Mouse (Mus musculus) adrenal gland (tissue): ENCODE data around the gene Myrf.

ENCODE experiments used
- intact Hi-C: fragments of 180-260 bp; cut with DNase I; formaldehyde crosslinking; loops from one replicate; pipeline ENCODE4 v1.15.1; 2025

The Myrf gene

DNA sequence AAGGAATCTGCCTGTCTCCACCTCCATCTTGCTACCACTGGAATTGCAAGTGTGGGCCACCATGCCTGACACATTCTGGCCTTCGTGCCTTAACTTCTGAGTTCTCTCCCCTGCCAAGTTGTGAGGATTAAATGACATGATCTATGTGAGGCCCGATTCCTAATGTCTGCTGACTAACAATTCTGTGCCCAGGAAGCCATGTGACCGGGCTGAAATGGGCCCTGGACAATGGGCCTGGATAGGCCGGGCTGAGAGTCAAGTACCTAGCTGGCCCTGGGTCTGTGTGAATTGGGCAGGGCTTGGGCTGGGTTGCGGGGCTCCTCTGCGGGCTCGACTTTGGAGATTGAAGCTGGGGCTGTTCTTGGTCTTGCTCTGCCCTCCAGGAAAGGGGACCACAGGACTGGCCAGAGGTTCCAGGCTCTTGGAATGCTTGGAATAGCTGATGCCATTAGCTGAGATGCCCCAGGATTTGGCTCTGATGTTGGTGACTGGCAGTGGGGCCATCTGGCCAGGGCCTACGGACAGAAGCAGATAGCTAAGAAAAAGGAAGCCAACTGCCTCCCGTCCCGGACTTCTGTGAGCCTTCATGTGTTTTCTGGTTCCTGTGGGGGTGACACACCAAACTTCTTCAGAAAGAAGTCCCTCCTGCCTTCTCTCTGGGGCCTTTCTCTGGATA is 26.6 kb downstream of the Myrf start:
- intact Hi-C loops, result no loop called here

DNA sequence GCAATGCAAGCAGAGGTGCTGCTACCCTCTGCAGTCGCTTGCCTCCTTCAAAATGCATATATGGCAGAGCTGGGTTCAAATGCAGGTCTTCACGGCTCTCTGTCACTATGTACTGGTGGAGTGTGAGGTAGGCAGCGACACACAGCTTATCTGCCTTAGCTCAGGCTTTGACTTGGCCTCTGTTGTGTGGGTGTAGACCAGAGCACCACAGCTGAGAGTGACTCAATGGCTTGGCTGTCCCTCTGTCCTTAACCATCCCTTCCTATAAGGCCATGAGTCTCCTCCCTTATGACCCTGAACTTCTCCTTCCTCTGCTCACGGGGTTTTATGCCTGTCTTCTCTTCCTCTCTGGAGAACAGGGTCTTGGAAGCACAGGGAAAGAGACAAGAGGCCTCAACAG is 29.7 kb downstream of the Myrf start:
- intact Hi-C loops, result no loop called here

DNA sequence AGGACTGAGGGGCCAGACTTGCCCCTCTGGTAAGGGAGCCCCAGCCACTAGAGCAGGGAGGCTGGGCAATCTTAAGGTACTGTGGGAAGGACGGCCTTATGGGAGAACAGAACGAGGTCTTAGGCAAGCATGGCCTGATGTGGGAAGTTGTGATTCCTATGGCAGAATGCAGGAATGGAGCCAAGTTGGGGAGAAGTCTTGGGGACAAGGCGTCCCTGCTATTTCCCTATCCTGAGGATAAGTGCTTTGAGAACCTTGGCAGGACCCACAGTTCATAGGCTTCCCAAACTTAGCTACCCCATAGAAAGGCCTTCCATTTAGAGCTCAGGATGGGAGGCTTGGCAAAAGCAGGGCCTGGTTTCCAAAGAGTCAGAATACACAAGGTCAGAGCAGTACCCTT is 31.7 kb downstream of the Myrf start:
- intact Hi-C loops, result loop anchor here (10.0 kb wide), 1 partner anchor 294 kb away; no protein-coding TSS in a partner anchor

DNA sequence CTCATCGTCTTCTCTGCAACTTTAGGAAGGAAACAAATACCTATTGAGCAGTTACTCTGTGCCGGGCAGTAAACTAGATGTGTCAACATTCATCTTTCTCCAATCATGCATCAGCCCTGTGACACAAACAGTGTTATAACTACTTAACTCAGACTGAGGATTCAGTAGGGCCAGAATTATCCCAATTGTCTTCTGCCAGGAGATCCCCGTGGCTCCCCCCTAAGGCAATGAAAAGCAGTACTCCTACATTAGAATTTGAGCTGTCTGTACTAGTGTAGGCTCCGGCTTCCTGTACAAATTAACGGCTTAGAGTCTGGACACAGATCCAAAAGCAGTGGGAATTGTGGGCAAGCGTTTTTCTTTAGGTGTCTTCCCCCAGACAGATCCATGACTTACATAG is 35.5 kb downstream of the Myrf start:
- intact Hi-C loops, result loop anchor here (10.0 kb wide), 1 partner anchor 290 kb away; no protein-coding TSS in a partner anchor

DNA sequence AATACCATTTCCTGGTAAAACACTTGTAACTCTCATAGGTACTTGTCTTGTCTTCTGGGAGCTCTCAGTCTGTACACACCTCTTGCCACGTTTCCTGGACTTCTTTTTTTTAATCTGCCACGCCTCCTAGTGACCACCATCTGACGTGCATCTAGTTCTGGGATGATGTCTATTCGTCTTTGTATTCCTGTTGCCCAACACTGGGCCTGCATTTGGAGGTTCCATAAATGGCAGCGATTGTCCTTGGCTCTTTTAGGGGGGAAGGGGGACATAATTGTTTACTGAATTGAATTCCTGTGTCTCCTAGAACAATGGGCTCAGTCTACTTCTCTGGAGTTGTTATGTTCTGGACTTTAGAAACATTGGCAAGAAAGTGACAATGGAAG is 35.9 kb downstream of the Myrf start:
- intact Hi-C loops, result loop anchor here (5.0 to 10.0 kb wide), 2 partner anchors 202 to 290 kb away; partner anchors contain the start of genes Best1 and Rab3il1

DNA sequence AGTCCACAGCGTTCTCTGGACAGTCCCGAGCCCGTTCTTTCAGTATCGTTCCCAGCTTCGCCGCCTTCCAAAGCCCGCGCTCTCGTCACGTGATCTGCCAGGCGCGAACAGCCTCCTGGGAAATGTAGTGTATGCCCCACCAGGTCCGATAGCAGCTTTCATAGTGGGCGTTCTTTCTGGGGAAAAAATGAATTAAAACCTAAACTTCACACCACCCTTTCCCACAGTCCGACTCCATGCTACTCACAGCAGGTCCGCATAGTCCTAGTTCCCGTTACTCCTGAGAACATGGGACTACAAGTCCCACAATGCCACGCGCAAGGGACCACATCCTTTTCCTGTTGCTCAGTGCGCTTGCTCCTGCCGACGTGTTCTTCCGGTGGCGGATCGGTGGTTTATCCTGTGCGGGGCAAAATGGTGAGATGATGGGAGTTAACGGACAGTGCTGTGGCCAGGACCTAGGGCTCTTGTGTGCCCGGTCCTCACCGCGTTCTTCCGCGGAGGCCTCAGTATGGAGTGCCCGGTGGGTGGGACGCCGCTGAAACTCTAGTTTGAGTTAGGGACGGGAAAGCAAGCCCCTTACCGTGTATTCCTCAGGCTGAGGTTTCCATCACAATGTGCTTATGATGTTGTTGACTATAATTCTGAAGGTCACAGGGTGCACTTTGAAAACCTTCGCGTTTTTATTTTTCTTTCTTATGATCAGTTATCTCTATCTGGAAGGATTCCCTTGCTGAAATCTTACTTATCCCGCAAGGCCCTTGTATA is 36.5 kb downstream of the Myrf start, which contains the start of the genes Tmem258 and Fen1:
Gene Tmem258 (plus strand): TSS at position 167 of the 768 bp plus-strand sequence.
Gene Fen1 (minus strand): TSS at position 322 of the 768 bp plus-strand sequence.
- intact Hi-C loops, result loop anchor here (5.0 to 10.0 kb wide), 2 partner anchors 202 to 289 kb away; partner anchors contain the start of genes Best1 and Rab3il1

DNA sequence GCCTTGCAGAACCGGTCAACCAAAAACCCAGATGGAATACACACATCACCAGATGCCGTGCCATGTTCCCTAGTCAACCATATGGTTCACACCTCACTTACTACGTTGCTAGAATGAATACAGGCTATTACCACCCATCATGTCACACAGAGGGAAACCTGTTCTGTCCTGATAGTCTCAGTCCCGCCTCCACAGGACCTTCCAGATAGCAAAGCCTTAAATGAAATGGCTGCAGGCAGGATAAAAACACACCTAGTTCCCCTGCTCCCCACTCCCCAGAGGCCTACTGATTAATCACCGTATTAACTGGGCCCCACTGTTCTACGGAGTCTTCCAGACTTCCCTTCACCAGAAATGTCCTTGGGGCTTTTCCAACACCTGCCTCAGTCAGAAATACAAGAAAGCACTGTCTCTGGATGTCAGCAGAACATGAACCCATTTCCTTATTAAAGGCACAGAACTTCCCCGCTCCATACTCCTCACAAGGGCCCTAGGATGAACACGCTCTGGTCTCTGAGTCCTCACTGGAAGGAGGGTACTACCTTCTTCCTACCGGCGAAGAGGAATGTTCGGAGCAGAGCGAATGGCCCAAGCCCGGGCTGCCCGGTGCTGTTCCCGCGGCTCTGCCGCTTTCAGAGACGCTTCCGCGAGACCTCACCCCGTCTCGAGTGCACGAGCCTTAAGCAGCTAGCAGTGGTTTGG is 37.3 kb downstream of the Myrf start:
- intact Hi-C loops, result loop anchor here (5.0 to 10.0 kb wide), 2 partner anchors 201 to 288 kb away; partner anchors contain the start of genes Best1 and Rab3il1

DNA sequence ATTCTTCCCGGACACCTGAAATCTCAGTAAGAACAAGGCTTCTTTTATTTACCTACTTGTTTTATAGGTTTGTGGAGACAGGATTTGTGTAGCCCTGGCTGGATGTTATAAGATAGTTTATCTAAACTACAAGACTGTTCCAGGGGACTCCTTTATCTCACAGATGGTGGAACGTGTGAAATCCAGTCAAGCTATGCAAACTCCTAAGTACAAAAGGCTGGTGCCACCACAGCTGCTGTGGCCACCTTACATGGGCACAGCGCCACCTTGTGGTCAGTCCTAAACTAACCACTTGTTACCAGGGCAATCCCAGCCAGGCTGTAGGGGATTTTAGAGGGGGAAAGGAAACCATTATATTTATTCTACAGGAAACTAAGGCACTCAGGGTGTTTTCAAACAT is 41.8 kb downstream of the Myrf start:
- intact Hi-C loops, result loop anchor here (5.0 kb wide), 1 partner anchor 151 kb away; no protein-coding TSS in a partner anchor

DNA sequence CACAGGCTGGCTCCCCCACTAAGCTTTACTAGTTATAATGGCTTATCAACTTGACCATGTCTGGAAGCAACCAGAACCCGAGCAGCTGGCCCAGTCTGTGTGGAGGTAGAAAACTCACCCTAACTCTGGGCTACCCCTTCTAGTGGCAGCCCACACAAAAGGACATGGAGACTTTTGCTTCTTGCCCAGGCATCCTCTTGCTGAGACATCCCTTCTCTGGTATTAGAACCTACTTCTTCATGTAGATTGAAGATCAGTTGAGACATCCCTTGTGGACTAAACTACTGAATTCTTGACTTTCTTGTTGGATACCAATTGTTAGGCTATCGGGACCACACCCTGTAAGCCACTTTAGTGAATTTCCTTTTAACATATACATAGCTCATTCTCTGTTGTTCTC is 42.3 kb downstream of the Myrf start:
- intact Hi-C loops, result loop anchor here (5.0 kb wide), 1 partner anchor 151 kb away; no protein-coding TSS in a partner anchor

DNA sequence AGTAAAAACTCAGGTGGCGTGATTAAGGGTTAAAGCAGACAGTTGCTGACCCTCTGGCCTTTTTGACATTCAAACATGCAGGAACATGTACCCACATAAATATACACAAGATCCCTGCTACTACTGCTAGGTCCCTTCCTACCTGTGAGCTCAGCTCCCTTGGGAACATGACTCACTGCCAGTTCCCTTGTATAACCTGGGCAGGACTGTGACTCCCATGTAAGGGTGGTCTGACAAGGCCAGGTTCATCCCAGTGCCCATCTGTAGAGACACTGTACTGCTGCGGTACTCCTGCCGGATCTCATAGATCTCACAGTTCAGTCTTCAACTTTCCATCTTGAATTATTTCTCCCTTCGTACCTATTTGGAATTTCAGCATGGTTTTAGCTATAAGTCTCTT is 43.4 kb downstream of the Myrf start:
- intact Hi-C loops, result loop anchor here (5.0 kb wide), 1 partner anchor 150 kb away; no protein-coding TSS in a partner anchor

DNA sequence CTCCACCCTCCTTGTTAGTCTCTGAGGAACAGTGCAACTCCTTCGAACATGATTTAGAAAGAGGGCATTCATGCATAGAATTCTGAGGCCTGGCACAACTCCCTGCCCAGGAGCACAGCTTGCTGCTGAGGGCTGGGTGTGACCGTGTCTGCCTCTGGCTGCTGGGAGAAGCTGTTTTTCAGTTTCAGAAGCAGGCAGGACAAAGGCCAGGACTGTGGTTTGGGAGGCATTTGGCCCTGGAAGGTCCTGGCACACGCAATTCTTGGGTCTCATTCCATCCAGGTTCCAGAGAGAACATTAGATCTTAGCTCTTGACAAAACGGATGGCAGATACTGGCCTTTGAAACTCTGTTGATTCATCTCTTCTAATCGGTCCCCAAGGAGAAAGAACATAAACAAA is 45.3 kb downstream of the Myrf start:
- intact Hi-C loops, result loop anchor here (5.0 kb wide), 1 partner anchor 148 kb away; no protein-coding TSS in a partner anchor

DNA sequence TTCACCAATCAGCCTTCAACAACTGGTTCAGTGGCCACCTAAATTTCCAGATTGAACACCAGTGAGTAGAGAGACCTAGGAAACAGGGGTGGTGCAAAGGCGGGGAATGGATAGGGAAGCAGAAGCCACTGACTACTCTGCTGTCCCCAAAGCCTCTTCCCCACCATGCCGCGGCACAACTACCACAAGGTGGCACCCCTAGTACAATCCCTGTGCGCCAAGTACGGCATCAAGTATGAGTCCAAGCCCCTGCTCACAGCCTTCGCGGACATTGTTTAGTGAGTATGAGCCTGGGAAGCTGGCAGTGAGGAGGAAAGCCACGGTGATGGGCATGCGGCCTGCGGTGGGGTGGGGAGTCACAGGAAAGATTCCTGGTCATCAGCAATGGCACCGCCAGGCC is 46.2 kb downstream of the Myrf start:
- intact Hi-C loops, result no loop called here

DNA sequence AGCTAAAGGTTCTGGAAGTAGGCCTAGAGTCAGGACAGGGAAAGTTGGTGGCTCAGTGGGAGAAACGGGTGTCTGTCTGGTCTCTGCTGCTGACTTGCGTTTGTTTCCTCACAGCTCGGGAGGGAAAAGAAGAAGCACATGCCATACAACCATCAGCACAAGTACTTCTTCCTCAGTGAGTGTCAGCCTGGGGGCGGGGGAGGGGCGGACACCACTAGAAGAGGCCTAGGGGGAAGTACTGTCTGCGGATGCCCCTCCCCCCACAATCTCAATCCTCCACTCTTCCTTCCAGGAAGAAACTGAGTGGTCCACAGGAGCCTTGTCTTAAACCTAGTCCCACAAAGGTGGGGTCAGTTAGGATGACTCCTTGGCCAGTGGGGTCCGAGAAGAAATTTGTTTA is 49.2 kb downstream of the Myrf start:
- intact Hi-C loops, result no loop called here

DNA sequence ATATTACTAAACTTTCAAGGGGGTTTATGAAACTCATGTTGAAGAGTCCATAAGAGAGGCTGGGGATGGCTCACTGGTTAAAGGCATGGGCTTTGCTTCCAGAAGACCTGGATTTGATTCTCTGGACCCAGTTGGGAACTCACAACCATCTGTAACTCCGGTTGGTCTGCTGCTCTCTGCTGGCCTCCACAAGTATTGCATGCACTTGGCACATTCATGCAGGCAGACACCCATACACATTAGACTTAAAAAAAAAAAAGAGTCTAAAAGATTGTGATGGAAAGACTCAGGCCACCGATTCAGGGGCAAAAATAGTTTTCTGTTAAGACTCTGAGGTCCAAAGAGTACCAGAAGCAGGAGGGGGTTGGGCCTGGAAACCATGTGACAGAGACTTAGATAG is 49.8 kb downstream of the Myrf start:
- intact Hi-C loops, result no loop called here

DNA sequence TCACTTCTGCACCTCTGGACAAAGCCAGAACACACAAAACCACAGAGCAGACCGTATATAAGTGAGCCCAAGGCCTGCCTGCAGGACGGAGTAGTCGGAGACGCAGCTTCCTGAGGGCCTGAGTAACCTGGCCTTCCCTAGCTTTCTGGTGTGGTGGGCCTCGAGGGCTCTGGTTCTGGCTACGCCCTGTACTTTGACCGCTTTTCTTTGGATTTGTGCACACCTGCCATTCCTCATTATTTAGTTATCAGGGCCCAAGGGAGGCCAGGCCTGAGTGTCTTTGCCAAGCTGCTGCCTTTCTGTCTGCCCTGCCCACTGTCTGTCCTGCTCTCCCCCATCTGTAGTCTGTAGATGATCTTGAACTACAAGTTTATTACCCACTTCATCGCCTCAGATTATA is 50.6 kb downstream of the Myrf start:
- intact Hi-C loops, result no loop called here

DNA sequence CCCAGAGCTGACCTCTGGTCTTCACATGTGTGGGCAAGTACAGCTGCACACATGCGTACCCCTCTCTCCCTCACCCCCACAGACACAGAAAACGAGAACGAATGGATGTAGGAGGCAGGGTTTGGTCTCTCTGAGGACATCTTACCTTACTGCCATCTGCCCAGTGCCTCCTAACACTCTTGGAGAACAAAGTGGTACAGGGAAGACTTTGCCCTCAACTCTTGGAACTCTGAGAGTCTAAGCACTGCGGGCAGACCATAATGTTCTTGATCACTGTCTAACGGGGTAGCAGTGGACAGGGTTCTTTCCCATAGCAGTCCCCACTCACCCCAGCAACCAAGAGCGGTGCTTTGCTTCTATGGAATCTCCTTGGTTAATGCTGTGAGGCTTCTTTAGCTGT is 51.5 kb downstream of the Myrf start:
- intact Hi-C loops, result no loop called here

DNA sequence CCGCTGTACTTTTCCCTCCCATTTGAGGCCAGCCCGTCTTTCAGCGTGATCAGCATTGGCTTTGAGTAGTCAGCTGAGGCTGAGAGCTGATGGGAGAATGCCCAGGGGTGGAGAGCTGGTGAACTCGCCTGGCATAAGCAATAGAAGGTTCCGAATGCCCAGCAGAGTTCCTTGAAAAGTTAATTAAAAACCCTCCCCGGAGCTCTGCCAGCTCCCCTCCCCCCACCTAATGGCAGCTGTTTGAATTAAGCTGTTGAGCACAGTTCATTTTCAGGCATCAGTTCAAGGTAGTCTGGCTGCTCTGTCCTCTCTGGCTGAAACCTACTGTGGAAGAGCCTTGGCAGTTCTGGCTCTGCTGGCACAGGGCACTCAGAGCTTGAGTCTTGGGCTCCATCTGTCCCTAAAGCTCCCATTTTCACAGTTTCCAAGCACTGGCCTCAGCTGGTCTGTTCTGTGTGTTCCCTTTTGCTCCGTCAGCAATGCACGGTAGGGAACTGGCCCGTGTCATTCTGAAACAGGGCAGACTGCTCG is 52.2 kb downstream of the Myrf start:
- intact Hi-C loops, result no loop called here

DNA sequence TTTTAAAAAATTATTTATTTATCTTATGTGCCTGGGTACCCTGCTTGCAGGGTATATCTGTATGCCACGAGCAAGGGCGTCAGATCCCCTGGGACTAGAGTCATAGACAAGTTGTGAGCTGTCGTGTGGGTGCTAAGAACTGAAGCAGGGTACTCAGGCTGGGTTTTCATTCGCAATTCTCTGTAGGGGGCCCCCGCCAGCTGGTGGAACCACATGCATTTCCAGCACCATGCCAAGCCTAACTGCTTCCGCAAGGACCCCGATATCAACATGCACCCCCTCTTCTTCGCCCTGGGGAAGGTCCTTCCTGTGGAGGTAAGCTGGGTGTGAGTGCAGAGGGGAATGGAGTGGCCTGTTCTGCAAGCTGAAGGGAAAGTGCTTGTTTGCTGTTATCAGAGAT is 54.0 kb downstream of the Myrf start:
- intact Hi-C loops, result no loop called here

DNA sequence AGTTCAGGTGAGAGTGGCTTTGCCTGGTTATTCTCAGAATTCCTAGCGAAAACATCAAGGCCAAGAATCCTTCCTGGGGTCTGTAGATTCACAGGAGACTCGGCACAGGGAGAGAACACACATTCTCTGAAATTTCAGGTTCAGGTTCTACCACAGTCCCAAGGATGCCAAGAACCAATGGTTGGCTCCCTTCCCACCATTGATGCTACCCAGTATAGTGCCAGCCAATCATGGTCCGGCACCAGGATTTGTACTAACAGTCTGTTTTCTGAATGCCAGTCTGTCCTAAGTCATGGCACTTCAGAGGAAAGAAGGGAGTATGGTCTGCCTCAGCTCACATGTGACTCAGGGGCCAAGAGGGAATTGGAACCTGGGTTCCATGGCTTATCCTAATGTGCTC is 54.7 kb downstream of the Myrf start:
- intact Hi-C loops, result no loop called here

DNA sequence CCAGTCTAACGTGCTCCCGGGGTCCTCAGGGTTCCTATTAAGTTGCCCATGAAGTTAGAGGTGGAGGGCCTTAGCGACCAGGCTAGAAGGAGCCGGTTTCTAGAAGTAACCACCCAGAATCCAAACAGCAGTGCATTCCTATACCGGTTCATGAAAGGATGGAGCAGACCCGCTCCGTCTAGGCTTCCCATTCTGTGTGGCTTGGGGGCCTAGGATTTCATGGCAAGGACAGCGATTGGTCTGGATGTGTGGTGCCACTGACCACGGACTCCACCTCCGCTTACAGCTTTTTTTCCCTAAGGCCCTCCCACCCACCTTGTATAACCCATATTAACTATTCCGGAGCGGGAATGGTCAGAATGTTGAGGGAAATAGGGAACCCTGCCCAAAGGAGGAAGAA is 56.5 kb downstream of the Myrf start:
- intact Hi-C loops, result no loop called here

DNA sequence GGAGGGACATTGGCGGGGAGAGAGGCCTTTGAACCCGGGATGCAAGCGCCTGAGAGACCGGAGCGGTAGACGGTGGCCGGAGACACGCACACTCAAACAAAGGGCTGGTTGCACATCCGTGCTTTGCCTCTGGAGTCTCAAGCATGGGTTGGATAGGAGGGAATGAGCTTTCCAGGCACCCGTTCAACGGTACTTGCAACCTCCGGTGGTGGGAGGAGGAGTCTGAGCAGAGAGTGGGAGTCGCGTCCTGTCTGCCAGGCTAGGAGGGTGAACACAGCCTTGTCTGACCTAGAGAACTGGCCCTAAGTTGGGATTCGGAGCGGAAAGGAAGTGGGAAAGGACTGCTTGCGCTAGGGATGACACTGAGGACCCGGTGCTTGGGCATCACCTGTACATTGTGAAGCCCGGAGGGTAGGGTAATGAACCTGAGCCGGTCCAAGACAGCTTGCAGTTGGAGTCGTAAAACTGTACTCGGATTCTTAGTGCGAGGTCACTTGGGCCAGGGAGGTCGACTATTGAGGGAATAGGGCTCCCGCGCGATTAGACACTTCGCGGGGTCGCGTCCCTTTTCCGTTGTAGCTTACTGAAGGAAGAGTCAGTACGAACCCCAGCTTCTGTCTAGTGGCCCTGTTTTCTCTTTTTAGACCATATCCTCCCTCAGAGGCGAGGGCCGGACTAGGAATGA is 57.1 kb downstream of the Myrf start:
- intact Hi-C loops, result loop anchor here (2.0 kb wide), 1 partner anchor 83 kb away; the partner anchor contains the start of gene Fads2
